Mouse (Mus musculus): Measurements from ENCODE around the gene Lat. TPM values are rescaled to one million over a fixed set of nuclear protein-coding genes. Genes with fewer than 3 reads are reported as not detected.
"Not testable (repeated sequence)": the region's sequence is repeated elsewhere in the genome, so short reads cannot be mapped to it uniquely, and the experiment has no call there.

Gene Lat
- polyA plus RNA-seq, 1 experiment = 0.23 TPM

- H3K27me3 ChIP-seq (ENCODE audit: control insufficient read depth, insufficient read depth, insufficient read length) = peaks cover 46% of the 10 kb centered on the region
- no peak for TF ChIP-seq MYOD1 (IDR thresholded peaks at IDR 0.05; ENCODE audit: control insufficient read depth, insufficient read length, low read depth)
- no peak for TF ChIP-seq CEBPB (IDR thresholded peaks at IDR 0.05; ENCODE audit: low read depth)
- no peak for TF ChIP-seq FOSL1 (IDR thresholded peaks at IDR 0.05; ENCODE audit: insufficient read depth, low read length, poor library complexity, severe bottlenecking)
- no peak for TF ChIP-seq MYOG (IDR thresholded peaks at IDR 0.05; ENCODE audit: control insufficient read depth, extremely low read depth, insufficient read length)
- TF ChIP-seq CTCF (IDR thresholded peaks at IDR 0.05; ENCODE audit: control insufficient read depth, insufficient read depth, insufficient read length) = no peak
- TF ChIP-seq USF1 (IDR thresholded peaks at IDR 0.05; ENCODE audit: low read depth) = no peak
- TF ChIP-seq MAX (IDR thresholded peaks at IDR 0.05) = no peak
- no peaks in the 10 kb centered on the region for H3K79me2 ChIP-seq (ENCODE audit: control insufficient read depth, insufficient read depth)
- H3ac ChIP-seq (ENCODE audit: control insufficient read depth, insufficient read length, low read depth) = no peak overlapping the region
- no peaks in the 10 kb centered on the region for H3K79me3 ChIP-seq (ENCODE audit: low read depth)
- no peaks in the 10 kb centered on the region for H3K36me3 ChIP-seq (ENCODE audit: control insufficient read depth, insufficient read depth)
- no peak overlapping the region for H3K4me3 ChIP-seq (ENCODE audit: insufficient read depth, poor library complexity, severe bottlenecking)
Measured at GRCm38 (mm10) chr7:126411061-126411460, 41.7 kb upstream of the Lat start.

GRCm38 (mm10) chr7:126408686-126409085 is 39.3 kb upstream of the Lat start:
- no peaks in the 10 kb centered on the region for H3K79me3 ChIP-seq (ENCODE audit: low read depth)
- TF ChIP-seq MYOD1 (IDR thresholded peaks at IDR 0.05; ENCODE audit: control insufficient read depth, insufficient read length, low read depth) = no peak
- no peak overlapping the region for H3ac ChIP-seq (ENCODE audit: control insufficient read depth, insufficient read length, low read depth)
- no peaks in the 10 kb centered on the region for H3K36me3 ChIP-seq (ENCODE audit: control insufficient read depth, insufficient read depth)
- no peaks in the 10 kb centered on the region for H3K79me2 ChIP-seq (ENCODE audit: control insufficient read depth, insufficient read depth)
- H3K27me3 ChIP-seq (ENCODE audit: control insufficient read depth, insufficient read depth, insufficient read length) = peaks cover 33% of the 10 kb centered on the region
- no peak overlapping the region for H3K4me3 ChIP-seq (ENCODE audit: insufficient read depth, poor library complexity, severe bottlenecking)

GRCm38 (mm10) chr7:126402518-126402917 is 33.1 kb upstream of the Lat start:
- H3ac ChIP-seq (ENCODE audit: control insufficient read depth, insufficient read length, low read depth); H3K79me2 ChIP-seq (ENCODE audit: control insufficient read depth, insufficient read depth); H3K36me3 ChIP-seq (ENCODE audit: control insufficient read depth, insufficient read depth); H3K79me3 ChIP-seq (ENCODE audit: low read depth); H3K27me3 ChIP-seq (ENCODE audit: control insufficient read depth, insufficient read depth, insufficient read length); H3K4me3 ChIP-seq (ENCODE audit: insufficient read depth, poor library complexity, severe bottlenecking): not testable (repeated sequence)

- TF ChIP-seq CTCF (IDR thresholded peaks at IDR 0.05; ENCODE audit: control insufficient read depth, insufficient read depth, insufficient read length) (peak; percentile 69), USF1 (IDR thresholded peaks at IDR 0.05; ENCODE audit: low read depth) (no peak)
- peaks cover 5% of the 10 kb centered on the region for H3K79me2 ChIP-seq (ENCODE audit: control insufficient read depth, insufficient read depth)
- no peak overlapping the region for H3ac ChIP-seq (ENCODE audit: control insufficient read depth, insufficient read length, low read depth)
- no peaks in the 10 kb centered on the region for H3K36me3 ChIP-seq (ENCODE audit: control insufficient read depth, insufficient read depth)
- no peaks in the 10 kb centered on the region for H3K27me3 ChIP-seq (ENCODE audit: control insufficient read depth, insufficient read depth, insufficient read length)
- no peak overlapping the region for H3K4me3 ChIP-seq (ENCODE audit: insufficient read depth, poor library complexity, severe bottlenecking)
- no peaks in the 10 kb centered on the region for H3K79me3 ChIP-seq (ENCODE audit: low read depth)
Measured at GRCm38 (mm10) chr7:126399548-126399947, 30.2 kb upstream of the Lat start.

GRCm38 (mm10) chr7:126397822-126398221 is 28.5 kb upstream of the Lat start:
- Histone ChIP-seq H3K79me3 (ENCODE audit: low read depth) (no peaks in the 10 kb centered on the region), H3K79me2 (ENCODE audit: control insufficient read depth, insufficient read depth) (peaks cover 5% of the 10 kb centered on the region), H3ac (ENCODE audit: control insufficient read depth, insufficient read length, low read depth) (no peak overlapping the region), H3K36me3 (ENCODE audit: control insufficient read depth, insufficient read depth) (no peaks in the 10 kb centered on the region), H3K4me3 (ENCODE audit: insufficient read depth, poor library complexity, severe bottlenecking) (no peak overlapping the region), H3K27me3 (ENCODE audit: control insufficient read depth, insufficient read depth, insufficient read length) (no peaks in the 10 kb centered on the region)
- TF ChIP-seq CEBPB (IDR thresholded peaks at IDR 0.05; ENCODE audit: low read depth) (no peak), MYOG (IDR thresholded peaks at IDR 0.05; ENCODE audit: control insufficient read depth, extremely low read depth, insufficient read length) (no peak), CTCF (IDR thresholded peaks at IDR 0.05; ENCODE audit: control insufficient read depth, insufficient read depth, insufficient read length) (no peak), USF1 (IDR thresholded peaks at IDR 0.05; ENCODE audit: low read depth) (no peak), MAX (IDR thresholded peaks at IDR 0.05) (no peak), FOSL1 (IDR thresholded peaks at IDR 0.05; ENCODE audit: insufficient read depth, low read length, poor library complexity, severe bottlenecking) (no peak)

GRCm38 (mm10) chr7:126397221-126397620 is 27.9 kb upstream of the Lat start:
- no peak for TF ChIP-seq CTCF (IDR thresholded peaks at IDR 0.05; ENCODE audit: control insufficient read depth, insufficient read depth, insufficient read length)
- TF ChIP-seq CEBPB (IDR thresholded peaks at IDR 0.05; ENCODE audit: low read depth) = no peak
- no peak for TF ChIP-seq MYOD1 (IDR thresholded peaks at IDR 0.05; ENCODE audit: control insufficient read depth, insufficient read length, low read depth)
- no peak for TF ChIP-seq MAX (IDR thresholded peaks at IDR 0.05)
- no peak for TF ChIP-seq USF1 (IDR thresholded peaks at IDR 0.05; ENCODE audit: low read depth)
- TF ChIP-seq MYOG (IDR thresholded peaks at IDR 0.05; ENCODE audit: control insufficient read depth, extremely low read depth, insufficient read length) = no peak
- TF ChIP-seq FOSL1 (IDR thresholded peaks at IDR 0.05; ENCODE audit: insufficient read depth, low read length, poor library complexity, severe bottlenecking) = no peak
- no peaks in the 10 kb centered on the region for H3K27me3 ChIP-seq (ENCODE audit: control insufficient read depth, insufficient read depth, insufficient read length)
- H3ac ChIP-seq (ENCODE audit: control insufficient read depth, insufficient read length, low read depth) = no peak overlapping the region
- H3K4me3 ChIP-seq (ENCODE audit: insufficient read depth, poor library complexity, severe bottlenecking) = no peak overlapping the region
- peaks cover 5% of the 10 kb centered on the region for H3K79me2 ChIP-seq (ENCODE audit: control insufficient read depth, insufficient read depth)
- H3K79me3 ChIP-seq (ENCODE audit: low read depth) = no peaks in the 10 kb centered on the region
- H3K36me3 ChIP-seq (ENCODE audit: control insufficient read depth, insufficient read depth) = no peaks in the 10 kb centered on the region
